Mouse (Mus musculus) E14TG2a.4 (cell line): ENCODE data around the gene Sgcd.

Experiments
- CTCF ChIP-seq: conservative IDR thresholded peaks from 2 replicates; pipeline ENCODE4 v1.5.1; 2014; ENCODE audit warnings: low read length
- NANOG ChIP-seq: IDR thresholded peaks from 2 replicates; pipeline ENCODE4 v1.6.1; 2014; ENCODE audit warnings: borderline replicate concordance, low read length, mixed read lengths
- POU5F1 ChIP-seq: IDR thresholded peaks from 2 replicates; pipeline ENCODE4 v1.6.1; 2014; ENCODE audit warnings: low read length, borderline replicate concordance

DNA sequence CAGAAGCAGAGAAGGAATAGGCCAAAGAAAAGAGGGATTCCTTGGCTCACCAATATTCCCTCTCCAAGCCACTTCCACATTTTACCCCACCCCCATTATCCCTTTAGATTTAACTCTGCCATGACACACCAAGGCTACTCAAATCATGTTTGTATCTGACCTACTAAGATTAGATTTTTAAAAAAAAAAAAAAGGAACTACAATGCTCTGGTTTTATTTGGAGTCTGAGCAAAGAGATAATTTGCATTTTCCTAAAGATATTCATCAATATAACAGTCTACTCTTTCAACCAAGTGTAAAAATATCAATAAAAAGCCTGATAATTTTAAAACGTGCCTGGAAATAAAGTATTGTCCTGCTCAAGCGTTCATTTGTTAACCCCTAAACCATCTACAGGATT, 543.1 kb downstream of the Sgcd start:
- TF ChIP-seq CTCF = no peak
- no peak for TF ChIP-seq POU5F1
- TF ChIP-seq NANOG = no peak
